Mouse (Mus musculus) thymus, postnatal 25 days (tissue): ENCODE data around the gene Bmp6.

ENCODE experiments used
- DNase-seq: peaks from one replicate; pipeline ENCODE4 v3.0.0; 2022

Bmp6 gene

DNA sequence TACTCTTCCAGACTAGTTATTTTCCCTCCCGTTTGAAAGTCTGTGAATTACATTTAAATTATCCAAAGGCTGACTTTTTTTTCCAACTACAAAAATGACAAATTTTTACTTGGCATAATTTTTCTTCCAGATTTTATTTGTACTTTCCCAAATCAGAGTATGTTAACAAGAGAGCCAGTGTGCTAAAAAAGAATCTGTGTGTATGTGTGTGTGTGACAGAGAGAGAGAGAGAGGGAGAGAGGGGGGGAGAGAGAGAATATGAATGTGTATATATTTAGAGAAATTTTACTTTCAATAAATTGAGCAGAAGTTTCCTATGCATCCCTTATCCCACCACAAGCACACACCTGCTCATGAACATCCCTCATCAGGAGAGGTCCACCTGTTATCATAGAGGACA lies 9.4 kb downstream of the Bmp6 start:
- DNase-seq = no peak

DNA sequence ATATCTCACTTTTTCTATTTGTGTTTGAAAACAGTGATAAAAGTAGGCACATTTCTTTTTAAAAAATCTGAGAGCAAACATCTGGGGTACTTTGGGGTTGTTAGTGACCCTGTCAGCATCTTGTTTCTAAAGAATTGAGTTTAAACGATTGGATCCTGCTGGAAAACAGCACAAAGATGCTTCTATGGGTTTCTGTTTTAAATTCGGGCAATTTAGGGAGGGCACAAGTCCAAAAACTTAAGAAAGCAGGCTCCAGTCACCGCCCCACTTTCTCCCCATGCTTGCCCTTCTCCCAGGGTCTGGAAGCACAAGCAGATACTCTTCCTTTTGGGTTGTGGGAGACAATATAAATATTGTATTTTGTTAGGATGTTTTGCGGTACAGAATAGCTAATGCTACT lies 14.1 kb downstream of the Bmp6 start:
- no peak for DNase-seq

DNA sequence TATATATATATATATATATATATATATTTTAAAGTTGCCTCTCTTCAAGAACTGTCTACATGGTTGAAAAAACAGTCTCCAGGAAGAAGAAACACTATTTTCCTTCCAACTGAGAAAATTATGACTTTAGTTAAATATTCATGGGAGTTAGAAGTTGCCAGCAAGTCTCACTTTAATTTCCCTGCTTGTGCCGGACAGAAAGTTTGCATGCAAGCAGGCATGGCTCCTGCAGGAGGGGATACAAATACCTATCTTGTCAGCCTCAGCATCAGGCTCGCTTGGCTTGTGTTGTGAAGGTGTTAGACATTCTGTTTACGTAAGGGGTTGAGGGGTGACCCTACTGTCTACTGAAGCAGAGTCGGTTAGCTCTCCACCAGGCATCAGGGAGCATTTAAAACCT lies 17.8 kb downstream of the Bmp6 start:
- DNase-seq = no peak

DNA sequence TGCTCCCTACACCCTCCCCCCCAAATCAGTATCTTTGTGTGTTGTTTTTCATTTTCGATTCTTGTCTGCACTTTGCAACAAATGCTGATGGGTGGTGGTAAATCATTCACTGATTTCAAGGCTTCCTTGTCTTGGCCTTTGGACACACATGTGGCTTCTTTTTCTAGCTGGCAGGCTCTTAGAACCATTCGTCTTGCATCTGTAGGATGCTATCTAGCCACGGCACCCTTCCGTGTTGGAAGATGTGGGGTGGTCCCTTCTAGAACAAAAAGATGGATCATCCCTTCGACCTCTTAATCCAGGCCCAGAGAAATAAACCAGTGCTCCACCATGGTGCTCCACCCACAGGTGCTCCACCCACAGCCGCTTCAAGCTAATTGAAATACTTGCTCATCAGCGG lies 19.0 kb downstream of the Bmp6 start:
- DNase-seq = no peak

DNA sequence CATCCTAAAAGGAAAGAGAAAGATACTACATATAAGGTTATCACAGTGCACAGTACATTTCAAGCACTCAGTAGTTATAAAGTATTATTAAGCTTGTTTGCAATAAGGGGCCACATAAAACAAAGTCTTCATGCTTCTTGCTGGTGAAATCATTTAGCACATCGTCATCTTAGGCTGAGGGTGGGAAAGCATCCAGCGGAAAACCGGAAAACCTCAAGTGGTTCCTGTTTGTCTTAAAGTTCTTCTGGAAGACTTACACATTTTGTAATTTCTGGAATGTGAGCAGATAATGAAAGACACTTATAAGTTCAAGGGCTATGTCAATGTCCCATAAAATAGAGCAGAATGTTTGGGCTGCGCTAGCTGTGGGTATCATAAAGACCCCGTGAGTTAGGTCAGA lies 24.7 kb downstream of the Bmp6 start:
- DNase-seq = no peak

DNA sequence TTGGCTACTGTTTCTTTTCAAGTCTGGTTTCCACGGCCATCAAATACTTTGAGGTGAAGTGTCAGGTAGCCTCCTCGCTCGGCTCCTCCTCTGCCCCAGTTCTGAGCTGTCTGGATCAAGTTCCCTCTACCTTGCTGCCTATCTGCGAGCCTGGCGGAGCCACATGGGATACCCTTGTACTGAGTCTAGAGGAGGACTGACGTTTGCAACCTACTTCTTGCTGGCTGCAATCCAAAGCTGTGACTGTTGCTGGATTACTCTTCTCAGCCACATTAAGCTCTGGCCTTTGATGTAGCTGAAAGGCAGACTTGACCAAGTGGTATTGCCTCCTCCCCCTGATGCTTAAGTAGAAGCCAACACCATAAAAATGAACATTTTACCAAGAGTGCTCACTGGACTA lies 31.2 kb downstream of the Bmp6 start:
- DNase-seq = no peak

DNA sequence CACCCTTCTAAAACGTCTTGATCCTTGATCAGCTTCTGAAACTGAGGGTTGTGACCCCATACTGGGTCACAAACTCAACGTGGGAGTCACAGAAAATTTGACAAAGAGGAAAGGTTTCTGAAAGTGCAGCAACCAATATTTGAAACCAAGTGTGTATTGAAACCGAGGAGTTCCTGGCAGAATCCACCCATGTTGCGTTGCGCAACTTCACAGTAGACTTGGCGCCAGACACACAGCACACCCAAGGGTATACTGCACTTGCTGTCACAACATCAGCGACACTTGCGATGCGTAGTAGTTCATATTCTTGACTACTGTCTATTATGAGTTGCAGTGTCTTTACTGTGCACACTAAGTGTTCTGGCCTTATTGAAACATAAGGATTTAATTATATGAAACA lies 32.4 kb downstream of the Bmp6 start:
- DNase-seq = no peak

DNA sequence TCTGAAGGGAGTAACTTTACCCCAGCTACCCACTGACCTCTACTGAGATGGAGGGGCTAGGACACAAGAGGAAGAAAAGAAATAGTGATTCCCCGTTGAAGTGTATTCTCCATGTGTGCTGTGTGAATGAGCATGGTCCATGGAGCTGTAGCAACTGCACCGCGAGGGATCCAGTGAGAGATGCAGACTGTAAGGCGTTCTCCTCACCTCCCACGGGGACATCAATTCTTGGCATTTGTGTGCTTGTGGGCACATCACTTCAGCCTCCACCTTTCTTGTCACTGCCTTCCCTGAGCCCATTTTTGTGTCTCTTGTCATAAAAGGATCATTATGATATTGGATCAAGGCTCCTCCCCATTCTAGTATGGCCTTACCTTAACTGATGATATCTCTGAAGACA lies 34.9 kb downstream of the Bmp6 start:
- no peak for DNase-seq

DNA sequence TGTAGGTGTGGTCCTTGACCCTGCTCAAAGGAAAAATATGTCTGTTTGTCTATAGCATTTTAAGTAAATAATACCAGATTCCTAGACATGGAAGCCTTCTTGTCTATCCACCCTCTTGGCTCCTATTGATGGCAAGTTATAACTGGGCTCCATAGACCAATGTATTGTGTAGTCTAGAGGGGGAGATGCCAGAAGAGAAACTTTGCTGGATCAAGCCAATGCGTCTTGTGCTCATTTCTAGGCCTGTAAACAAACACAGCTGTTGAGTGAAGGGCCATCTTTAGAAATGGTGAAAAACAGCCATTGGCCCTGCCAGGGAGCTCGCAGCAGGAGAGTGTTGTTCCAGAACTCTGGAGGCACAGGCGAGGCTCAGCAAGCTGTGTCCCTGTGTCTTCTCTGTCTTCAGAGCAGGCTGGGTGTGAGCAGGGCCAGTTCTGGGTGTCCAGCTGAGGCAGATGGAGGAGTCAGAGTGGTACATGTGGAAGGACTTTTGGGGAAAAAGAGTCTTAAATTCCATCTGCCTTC lies 41.2 kb downstream of the Bmp6 start:
- no peak for DNase-seq

DNA sequence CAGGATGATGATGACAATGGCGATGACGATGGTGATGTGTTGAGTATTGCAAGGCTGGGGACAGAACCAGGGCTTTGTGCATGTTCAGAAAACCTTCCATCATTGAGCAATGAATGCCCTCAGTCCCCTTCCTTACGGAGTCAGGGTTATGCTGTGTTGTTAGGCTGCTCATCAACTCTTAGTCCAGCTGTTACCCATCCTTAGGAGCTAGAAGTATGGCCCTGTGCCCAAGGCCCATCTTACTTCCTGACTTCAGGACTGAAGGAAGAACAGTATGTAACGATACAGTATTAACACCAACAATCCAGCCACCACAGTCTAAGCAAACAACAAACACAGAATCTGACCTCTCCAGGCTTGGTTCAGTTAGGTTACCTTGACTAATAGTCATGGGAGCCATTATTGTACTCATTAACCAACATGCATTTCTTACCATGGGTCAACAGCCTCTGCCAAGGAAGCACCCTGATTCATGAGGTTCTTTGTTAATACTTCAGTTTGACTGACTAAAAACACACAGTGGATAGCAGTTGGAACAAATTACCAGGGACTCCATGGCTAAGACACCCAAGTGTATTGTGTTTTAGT lies 42.6 kb downstream of the Bmp6 start:
- no peak for DNase-seq

DNA sequence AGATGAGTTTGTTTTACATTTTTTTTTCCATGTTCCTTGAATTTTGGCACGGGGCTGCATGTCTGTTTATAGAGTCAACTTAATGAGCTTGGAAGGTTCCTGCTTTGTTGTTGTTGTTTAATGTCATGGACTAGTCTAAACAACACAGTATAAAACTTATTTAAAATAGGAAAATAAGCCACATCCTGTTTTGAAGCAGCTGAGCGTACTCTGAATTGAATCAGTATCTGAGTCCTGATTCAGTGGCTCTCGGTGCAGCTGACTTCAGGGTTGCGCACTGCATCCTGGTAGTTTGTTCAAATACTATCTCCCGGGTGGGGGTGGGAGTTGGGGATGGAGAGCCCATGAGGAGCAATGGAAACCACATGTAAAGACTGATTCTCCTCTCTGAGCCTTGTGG lies 48.5 kb downstream of the Bmp6 start:
- no peak for DNase-seq

DNA sequence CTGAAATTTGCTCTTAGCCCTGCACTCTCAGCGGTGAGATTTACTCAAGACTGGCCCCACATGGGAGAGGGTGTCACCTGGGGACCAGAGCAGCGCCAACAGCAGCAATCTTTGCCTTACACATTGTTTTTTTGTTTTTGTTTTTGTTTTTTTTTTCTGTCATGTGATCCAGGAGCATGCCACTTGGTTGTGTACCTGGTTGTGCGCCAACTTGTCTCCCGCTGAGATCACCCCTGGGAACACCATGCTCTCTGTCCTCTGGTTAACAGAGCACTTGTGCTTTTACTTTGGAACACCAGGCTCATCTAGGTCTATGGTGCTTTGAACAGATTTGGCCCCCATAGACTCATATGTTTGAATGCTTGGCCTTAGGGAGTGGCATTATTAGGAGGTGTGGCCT lies 50.1 kb downstream of the Bmp6 start:
- no peak for DNase-seq

DNA sequence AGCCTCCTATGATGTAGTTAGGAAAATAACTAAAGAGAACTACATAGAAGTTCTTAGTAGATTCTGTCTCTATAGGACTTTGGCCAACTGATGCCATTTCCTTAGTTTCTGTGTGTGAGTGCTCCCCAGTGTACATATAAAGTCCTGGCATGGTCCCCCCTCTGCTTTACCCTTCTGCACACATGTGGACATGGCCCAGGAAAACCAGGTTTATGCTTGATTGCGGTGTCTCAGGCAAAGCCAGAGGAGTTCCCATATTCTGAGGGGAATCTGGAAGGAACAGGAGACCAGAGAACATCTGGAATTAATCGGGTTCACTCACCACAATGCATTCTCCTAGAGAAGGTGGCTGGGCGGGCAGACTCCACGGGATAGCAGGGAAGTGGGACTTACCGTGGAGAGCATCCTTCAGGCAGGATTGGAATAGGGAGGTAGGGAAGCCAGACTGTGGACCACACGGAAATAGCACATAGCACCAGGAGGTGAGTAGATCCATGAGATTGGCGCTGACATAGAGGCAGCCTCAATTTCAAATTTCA lies 52.2 kb downstream of the Bmp6 start:
- DNase-seq = no peak

DNA sequence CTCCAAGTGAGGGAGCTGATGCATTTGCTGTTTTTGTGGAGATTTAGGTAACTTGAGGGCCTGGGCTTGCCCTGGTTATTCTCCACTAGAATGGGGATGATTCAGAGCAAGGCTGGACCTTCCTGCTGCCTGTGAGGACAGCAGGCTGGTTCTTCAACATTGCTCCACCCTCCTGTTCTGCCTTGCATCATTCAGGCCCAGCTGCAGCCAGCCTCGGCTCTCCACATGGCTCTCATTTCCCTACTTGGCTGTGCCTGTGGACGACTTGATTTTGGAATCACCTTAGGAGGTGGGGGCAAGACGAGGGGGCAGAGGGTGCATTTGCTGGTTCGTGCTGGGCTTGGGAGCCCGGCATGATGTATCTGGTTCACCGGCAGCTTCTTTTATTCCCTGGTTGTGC lies 53.8 kb downstream of the Bmp6 start:
- DNase-seq = no peak

DNA sequence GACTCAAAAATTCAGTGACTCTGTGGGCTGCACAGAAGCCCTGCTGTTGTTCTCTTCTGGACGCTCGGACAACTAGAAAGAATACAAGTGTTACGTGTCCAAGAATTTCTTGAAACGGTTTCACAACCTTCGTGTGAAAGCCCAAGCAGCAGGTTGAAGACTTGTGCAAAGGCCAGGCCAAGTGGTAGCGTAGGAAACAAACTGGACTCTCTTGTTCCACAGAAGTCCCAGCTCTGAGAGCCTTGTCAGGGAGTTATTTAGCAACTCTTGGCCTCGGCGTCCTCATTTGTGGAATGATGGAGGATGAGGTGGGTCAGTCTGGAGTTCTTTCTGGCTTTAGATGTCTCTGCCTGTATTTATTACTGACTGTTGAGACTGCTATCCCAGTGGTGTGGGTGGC lies 55.8 kb downstream of the Bmp6 start:
- DNase-seq = no peak

DNA sequence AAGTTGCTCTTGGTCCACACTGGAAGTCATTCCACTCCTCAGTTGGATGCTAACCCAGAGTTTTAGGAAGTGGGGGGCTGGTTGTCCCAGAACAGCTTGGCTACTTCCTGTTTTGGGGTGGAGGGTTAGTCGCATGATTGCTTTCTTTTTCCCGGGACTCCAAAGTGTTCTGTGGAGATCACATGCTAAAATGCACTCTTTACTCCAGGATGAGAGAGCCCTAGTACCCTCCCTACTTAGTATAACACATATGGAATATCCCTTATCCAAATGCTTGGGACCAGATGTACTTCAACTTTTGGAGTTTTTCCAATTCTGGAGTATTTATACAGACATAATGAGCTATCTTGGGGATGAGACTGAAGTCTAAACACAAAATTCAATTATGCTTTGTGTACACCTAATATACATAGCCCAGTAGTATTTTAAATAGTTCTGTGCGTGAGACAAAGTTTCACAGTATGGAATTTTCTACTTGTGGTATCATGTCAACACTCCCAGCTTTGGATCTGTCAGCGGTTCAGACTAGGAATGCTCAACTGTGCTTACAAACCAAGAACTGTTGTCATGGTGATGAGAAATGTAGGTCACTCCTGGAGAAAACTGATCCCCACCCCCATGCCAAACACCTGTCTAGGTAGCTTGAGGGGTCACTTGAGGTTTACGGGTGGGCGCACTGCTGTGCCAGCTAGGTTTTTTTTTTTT lies 62.9 kb downstream of the Bmp6 start:
- DNase-seq = no peak

DNA sequence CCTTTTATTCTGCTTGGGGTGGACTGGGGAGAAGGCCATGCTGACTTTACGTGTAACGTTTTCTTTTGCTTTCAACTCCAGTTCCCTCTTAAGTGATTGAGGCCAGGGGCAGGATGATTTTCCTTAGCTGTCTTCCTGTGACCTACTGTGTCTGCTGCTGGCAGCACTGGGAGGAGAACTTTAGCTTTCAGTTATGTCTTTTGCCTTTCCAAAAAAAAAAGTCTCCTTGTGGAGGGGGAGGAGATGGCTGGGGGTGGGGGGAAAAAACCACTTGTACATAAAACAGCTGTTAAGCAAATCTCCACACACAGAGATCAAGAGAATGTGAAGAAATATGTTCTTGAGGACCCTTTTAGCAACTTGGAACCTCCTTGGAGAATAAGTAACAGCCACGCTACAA lies 63.7 kb downstream of the Bmp6 start:
- no peak for DNase-seq

DNA sequence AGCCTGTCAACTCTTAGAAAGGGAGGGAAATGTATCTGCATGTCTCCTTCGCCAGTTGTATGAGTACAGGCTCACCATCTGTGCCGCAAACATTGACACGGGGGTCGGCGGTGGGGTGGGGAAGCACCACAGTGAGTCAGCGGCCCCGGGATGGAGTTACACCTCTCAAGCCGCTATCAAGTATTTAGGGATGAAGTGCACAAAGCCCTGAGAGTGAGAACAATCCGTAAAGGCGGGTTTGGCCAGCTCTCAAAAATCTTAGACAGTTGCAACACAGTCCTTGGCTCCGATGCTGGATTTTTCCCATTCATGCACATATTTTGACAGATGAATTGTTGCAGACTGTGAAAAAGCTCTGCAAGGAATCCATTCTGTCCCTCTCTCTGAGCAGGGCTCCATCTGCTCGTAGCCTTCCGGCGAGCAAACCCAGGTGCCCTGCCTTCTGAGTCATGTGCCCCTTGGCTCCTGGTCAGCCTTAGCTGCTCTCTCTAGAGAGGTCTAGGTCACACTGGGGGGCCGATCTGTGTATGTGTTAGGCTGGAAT lies 65.5 kb downstream of the Bmp6 start:
- DNase-seq = no peak

DNA sequence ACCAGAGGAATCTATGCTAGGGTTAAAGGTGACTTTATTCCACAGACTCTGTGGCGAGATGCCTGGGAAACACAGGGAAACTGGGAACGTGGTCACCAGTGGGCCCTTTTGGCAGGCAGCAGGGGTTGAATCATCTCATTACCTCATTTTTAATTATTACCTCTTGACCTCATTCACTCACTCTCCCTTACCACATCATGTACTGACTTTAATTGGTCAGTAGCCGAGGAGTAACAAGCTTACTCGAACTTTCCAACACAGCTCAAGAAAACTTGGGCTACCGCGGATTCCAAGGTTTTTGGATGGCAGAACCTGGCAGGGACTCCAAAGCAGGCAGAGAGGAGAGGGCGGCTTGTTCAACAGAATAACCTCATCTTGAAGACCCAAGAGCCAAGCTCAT lies 74.9 kb downstream of the Bmp6 start:
- DNase-seq = no peak

DNA sequence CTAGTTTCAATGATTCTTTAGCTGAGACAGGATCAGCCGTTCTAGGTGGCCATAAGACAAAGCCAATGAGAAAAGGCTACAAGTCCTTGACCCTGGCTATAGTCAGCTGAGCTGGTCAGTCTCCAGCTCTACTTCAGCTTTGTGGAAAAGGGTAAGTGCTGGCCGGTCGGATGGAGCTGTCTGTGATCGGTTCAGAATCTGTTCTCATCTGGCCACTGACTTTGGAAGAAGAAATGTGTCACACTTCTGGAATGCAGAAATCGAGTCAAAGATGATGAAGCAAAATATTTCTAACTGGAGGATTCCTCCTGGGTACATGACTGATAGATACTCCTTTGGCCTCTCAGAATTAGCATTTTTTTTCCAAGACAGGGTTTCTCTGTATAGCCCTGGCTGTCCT lies 77.6 kb downstream of the Bmp6 start:
- no peak for DNase-seq

DNA sequence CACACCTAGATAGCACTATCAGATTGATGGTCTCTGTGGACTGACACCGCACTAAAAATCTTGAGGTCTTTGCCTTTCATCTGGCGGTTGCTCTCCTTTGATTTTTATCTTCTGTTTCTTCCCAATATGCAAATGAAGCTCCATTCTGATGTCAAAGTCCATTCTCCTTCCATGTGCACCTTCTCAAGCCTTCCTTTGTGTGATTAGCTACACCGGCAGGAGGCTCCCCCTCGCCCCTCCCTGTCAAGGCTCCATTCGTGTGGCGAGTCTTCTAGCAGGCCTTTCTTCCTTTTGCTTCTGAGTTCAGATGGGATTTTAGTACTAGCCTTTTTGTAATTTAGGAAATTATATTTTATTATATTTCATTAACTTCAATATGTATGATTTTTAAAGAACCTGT lies 80.4 kb downstream of the Bmp6 start:
- DNase-seq = no peak

DNA sequence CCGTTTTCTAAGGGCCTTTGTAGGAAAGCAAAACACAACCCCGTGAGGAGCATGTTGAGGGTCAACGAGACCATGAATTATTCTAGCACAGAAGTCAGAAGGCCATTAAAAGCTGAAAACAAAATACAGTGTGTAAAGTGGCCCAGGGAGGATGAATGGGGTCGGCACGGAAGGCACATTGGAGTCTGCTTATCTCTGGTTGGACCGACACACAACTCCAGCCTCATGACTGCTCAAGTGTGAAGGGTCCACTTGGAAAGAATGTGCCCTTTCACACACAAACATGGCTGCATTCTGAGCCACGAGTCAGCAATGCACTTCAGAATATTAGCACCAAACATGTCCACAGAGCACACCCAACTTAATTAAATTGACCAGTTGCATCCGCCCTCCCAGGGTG lies 84.8 kb downstream of the Bmp6 start:
- no peak for DNase-seq

DNA sequence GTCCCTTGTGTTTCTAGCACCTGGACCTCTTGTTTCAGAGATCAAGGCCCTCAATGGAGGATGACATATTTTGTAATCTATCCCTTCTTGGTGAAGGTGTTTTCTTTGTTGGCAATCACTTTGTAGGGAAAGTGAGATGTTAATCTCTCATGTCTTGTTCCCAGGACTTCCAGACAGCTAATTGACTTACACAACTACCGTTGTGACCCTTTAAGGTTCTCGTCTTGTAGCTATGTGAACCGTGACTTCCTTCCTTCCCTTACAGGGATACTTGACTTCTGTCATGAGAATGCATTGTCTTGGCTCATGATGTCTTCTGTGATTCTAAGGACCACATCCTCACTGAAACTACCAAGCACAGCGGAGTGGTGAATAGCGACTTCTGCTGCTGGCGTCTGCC lies 85.2 kb downstream of the Bmp6 start:
- no peak for DNase-seq

DNA sequence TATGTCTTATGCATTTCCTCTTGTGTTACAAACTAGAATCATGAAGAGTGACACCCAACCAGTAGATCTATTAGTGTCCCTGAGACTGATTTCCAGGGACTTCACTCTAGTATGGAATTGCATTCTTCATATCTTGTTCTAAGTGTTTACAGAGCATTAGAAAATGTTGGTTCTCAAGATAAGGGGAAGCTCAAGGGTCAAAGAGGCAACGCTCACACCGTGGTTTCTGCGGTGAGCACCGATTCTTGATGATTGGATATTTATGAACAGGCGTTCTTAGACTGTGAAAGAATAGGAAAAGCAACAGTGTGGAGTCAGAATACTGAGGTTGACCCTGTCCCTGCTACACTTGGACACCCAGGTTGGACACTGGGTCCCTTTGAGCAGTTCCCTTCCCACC lies 89.9 kb downstream of the Bmp6 start:
- DNase-seq = no peak

DNA sequence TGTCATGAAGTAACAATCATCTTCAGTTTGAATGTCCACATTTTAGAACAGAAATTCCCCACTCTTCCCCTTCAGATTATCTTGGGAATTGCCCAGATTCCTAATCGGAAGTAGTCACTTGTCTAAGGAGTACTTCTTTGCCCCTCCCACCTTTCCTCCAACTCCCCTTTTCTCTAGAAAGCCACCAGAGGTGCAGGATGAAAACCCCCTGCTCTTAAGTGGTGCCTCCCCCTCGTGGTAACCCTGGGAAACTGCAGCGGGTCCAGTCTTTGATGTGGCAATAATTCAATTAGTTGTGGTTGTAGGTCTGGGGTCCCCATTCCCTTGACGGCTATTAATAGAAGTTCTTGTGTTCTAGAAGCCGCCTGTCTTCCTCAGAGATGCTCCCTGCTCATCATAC lies 93.0 kb downstream of the Bmp6 start:
- DNase-seq = no peak
